Mouse (Mus musculus): ENCODE data around the gene Chst5.

DNA sequence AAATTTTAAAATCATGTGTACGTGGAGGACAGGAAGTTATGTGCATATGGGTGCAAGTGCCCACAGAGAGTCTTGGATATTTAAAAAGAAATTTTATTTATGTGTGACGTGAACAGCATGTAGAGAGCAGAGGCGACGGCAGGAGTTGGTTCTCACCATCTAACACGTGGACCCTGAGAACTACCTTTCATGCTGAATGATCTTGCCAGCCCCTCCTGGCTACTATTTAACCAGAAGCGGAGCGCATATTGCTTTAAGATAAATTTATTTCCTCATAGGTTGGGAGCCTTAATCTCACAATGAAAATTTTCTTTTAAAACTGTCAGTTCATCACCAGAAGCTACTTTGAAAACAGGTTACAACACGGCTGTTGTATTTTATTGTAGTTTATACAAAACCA lies 45.6 kb downstream of the Chst5 start:
- TF ChIP-seq CTCF (IDR thresholded peaks at IDR 0.05; ENCODE audit: control insufficient read depth, insufficient read depth, insufficient read length) (no peak), USF1 (IDR thresholded peaks at IDR 0.05; ENCODE audit: low read depth) (no peak), MAX (IDR thresholded peaks at IDR 0.05) (no peak), CEBPB (IDR thresholded peaks at IDR 0.05; ENCODE audit: low read depth) (no peak), FOSL1 (IDR thresholded peaks at IDR 0.05; ENCODE audit: insufficient read depth, low read length, poor library complexity, severe bottlenecking) (no peak)

Measured in C2C12 (cell line).